Mouse (Mus musculus): Measurements from ENCODE around the gene Fdps.

Fdps gene

DNA sequence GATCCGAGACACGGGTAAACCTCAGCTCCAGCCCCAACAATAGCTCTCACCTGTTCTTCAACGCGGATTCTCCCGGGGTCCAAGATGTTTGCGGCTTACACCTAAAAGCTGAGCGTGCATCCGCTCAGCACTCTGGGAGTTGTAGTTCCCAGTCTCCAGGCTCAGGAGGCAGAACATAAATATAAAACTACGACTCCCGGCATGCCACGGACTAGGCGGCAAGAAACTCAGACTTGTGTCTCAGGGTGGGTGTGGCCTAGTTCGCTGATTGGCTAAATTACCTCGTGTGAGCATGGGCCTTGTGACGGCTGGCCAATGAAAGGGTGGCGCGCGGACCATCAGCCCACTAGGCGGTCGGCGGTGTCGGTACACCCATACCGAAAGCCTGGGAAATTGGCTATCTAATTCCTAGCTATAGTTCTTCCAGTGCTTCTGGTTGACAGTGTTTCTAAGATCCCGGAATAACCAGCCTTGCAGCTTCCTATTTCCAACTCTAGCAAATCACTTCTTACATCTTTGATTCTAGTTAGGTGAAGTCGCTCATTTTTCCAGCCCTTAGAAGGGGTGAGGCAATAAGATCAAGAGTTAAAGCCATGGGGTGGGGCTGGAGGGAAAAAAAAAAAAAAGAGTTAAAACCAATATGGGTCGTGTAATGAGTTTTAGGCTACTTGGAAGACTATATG, at the start of gene Fdps:
Fdps (minus strand) TSS at position 148 of the 683 bp plus-strand sequence.
- DNase-seq = peak; percentile 99

DNA sequence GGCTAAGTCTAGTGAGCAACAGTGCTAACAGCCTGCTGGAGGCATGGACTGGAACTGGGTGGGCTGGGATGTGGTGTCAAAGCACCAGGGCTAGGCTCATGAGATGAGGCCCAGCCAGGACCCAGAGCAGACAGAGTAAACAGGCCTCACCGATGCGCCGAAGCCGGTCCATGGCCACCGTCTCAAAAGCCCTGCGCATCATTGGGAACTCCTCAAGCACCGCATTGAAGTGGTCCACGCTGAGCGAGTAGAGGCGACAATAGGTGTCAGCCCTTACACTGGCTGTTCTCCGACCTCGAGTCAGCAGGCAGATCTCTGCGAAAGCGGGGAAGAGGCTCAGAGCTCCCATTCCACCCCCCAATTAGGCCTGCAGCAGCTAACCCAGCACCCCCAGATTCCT, 46.8 kb upstream of the Fdps start:
- DNase-seq = no peak

DNA sequence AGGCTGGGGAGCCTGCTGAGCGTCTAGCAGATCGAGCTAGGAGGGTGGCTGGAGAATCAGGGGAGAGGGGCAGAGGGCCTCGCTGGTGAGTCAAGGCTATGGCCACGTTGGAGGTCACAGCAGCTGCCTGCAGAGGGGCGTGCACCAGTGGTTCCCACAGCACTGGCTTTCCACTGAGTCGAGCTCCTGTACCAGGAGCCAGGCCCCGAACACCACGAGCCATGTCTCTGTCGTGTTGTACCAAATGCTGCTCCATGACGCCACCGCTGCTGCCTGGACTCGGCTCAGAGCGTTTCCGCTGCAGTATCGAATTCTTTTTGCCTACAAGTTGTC, 46.2 kb upstream of the Fdps start:
- DNase-seq = no peak

GRCm38 (mm10) chr3:89147101-89147978, 45.6 kb upstream of the Fdps start:
- DNase-seq = peak; percentile 72

DNA sequence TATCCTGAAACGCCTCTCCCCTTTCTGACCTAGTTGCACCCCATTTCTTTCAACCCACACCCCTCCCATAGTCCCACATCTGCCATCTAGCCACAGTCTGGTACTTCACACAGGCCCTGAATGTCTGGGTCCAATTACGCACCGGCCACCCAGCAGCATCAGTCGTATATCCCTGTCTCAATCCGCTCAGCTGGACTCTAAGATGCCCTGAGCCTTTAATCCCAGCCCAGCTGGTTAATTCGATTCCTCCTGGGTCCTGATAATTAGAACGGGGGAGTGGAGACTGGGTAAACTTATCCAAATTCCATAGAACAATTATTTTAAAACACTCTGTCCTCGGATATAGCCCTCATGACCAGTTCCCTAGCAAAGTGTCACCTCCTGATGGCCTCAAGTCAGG, 43.8 kb upstream of the Fdps start:
- DNase-seq = no peak

DNA sequence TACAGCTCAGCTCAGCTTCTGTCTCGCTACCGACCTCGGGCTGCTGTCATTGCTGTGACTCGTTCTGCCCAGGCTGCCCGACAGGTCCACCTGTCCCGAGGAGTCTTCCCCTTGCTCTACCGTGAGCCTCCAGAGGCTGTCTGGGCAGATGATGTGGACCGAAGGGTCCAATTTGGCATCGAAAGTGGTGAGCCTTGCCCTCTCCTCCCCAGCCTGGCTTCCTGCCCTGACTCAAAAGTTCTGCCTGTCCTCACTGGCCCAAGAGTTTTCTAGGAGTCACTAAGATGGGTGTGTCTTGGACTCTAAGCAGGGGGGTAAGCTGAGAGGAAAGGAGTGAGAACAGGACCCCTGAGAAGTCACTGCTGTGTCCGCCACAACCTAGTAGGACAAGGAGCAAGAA, 43.1 kb upstream of the Fdps start:
- peak; percentile 58 for DNase-seq

DNA sequence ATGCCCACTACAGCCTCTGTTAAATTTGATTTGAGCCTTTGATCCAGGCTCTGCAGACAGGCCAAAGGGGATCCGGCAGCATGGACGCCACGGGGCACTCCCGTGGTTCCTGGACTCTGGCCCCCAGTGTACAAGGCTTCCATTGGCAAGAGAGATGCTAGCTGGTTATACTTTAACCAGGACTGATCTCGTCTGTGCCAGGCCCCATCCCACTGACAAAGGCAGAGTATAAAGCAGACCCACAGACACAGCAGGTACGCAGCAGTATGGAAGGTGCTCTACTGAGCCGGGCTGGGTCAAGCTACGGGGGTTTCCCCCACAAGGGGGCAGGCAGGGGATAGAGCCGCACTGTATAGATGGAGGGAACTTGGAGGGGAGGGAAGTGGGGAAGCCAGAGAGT, 34.6 kb upstream of the Fdps start:
- peak; percentile 90 for DNase-seq

DNA sequence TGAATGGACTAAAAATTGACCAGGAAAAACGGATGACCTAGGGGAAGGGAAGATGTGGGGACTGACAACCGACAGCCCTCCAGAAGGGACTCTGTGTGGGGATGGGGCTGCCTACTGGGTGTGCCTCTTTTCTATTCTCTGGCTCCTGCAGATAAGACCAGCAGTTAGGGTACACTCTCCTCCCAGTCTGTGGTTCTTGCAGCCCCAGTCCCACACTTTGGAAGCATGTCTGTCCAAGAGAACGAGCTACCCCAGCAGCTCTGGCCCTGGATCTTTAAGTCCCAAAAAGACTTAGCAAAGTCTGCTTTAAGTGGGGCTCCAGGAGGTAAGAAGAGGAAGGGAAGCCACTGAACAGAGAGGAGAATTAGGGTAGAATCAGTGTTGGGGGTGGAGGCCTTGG, 34.2 kb upstream of the Fdps start, which contains the start of gene Pklr:
Pklr (plus strand) TSS at position 185 of the 400 bp plus-strand sequence.
- DNase-seq = no peak

DNA sequence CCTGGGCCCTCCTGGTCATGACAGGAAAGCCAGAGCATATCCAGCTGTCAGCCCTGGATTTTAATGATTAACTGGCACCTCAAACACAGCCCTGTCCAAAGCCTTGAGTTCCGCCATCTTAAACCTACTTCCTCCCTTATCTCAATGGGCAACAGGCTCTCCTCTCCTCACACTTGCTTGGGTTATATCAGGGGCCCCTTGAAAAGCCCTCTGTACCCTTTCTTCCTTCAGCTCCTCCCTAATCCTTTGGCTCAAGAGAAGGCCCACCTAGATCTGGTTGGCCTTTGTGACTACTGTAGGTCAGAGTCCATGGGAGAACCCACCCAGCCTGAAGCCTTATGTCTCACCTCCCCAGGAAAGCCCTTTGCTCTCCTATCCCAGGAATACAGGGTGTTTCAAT, 32.0 kb upstream of the Fdps start:
- no peak for DNase-seq

DNA sequence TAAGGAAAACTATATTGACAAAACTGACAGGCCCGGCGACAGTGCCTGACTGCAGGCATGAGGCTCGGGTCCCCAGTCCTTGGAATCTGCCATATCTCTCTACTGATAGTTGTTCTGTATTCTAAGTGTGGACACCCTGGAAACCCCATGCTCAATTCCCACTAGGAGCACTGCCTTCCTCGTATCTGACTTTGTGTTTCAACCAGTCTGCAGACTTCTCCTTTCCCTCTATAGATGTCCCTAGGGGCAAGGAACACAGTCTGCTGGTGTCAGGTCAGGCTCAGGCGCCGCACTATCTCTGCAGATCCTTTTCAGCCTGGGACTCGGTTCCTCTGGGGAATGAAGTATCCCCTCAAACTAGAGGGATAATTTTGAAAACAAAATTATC, 31.3 kb upstream of the Fdps start:
- no peak for DNase-seq

GRCm38 (mm10) chr3:89132285-89133062, 30.7 kb upstream of the Fdps start:
- no peak for DNase-seq

DNA sequence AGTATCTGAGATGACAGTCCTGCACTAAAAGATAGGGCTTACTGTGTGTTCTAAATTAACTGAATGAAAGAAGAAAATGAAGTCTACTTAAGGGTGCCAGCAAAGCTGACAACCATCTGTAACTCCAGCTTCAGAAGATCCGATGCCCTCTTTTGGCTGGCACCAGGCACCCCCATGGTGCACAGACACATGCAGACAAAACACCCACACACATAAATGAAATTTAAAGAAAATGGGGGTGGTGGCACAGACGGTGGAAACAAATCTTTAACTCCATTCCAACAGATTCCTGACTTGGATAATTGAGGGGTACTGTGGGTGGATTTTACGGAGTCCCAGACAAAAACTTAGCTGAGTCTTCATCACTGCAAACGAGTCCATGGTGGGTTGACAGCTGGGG, 30.1 kb upstream of the Fdps start:
- DNase-seq = no peak

- DNase-seq = no peak
These were observed 28.1 kb upstream of the Fdps start for GRCm38 (mm10) chr3:89129908-89130307.

DNA sequence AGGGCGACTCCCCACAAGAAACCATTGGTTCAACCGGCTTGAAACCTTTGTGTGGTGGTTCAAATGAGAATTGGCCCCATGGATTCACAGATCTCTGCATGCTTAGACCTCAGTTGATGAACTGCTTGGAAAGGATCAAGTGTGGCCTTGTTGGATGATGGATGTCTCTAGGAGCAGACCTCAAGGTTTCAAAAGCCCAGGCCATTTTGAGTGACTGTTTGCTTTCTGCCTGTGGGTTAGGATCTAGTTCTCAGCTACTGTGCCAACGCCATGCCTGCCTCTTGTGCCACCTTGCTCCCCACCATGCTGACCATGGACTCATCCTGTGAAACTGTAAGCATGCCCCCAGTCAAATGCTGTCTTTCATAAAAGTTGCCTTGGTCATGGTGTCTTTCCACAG, 24.2 kb upstream of the Fdps start:
- no peak for DNase-seq

DNA sequence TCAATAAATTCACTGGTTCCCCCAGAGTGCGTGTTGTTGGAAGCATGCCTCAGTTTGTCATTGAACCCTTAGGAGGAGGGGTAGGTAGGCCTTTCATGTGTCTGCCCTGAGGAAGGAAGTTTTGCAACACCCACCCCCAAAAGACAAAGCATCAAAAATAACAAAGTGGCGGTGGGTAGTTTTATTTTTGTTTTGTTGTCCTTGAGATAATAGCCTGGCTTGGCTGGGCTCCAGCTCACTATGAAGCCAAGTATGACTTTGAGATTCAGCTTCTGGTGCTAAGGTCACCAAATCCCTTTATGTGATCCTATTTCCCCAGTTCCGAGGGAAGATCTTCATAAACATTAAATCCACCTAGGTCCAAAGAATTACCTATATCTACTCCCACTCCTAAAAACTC, 22.5 kb upstream of the Fdps start:
- no peak for DNase-seq

DNA sequence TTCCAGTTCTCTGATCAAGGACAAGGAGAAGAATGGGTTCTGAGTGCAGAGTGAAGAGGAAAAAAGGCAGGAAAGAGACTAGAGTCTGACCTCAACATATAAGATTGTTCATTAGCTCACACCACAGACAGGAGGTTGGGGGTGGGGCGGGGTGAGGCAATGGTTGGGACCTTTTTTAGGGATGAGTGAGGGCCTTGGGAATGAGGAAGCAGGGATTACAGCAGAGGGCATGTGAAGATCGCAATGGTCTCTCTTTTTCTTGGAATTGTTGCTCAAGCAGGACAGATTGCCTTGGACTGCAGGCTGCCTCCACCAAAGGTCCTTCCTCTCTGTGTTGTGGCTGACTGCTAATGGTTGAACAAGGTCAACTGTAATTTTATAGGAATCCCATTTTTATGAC, 21.6 kb upstream of the Fdps start:
- DNase-seq = no peak

DNA sequence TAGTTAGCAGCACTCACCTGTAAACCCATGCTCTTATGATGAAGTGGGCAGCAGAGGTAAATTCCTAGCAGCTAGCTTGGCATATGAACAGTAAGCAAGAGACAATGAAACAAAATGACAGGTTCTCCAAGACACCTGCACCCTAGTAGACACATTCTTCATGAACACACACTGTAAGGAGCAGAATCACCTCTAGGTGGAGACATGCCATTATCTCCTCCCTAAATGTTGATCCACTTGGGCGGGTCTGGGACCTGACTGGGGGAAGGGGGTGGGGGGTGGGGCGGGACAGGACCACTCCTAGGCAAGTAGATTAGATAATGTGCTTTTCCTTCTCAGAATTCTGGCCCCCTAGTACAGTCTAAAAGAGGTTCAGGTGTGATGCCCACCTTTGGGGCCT, 13.8 kb upstream of the Fdps start:
- no peak for DNase-seq

DNA sequence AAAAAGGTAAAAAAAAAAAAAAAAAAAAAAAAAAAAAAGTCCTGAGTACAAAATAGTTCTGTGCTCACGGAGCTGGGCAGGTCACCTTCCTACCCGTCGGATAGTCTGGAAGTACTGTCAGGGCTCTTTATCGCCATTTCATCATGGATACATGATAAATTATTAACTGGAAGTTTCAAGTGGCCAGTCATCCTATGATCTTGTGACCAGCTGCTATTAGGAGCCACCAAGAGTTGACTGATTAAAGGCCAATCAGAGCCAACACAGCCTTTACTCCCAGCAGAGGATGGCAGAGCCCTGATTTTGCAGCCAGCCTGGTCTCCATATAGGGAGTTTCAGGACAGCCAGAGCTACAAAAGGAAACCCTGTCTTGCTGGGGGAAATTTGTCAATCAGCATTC, 11.3 kb upstream of the Fdps start:
- peak; percentile 63 for DNase-seq

DNA sequence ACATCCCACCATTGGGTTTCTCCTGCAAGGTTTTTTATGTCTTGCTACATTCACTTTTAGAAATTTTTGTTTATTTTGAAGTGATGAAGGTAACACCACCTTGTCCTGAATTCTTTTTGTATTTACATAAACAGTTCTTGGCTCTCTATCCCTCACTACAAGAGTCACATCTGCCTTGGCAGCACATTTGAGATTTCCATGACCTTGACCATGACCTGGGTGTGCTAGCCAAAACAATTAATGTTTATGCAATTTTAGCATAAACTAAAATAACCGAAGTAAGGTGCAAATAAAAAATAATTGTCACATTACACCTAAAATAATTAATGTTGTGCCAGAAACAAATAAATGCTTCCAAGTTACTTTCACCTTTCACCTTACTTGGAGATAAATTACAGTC, 6.4 kb upstream of the Fdps start:
- DNase-seq = no peak

DNA sequence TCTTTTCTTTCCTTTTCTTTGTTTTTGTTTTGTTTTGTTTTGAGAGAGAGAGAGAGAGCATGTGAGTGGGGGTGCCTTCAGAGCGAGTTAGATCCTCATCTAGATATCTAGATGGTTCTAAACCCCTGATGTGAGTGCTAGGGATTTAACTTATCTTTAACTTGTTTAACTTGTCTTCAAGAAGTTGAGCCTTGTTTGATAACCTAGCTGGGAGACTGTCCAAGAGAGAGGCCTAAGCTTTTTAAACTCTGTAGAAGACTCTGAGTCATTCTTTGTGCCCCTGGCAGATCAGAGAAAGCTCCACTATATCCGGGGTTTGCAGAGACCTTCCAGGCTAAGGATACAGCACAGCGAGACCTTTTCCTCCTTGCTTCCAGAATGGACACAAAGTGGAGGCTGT, 5.8 kb upstream of the Fdps start:
- no peak for DNase-seq

GRCm38 (mm10) chr3:89106881-89107280, 5.1 kb upstream of the Fdps start:
- DNase-seq = no peak

GRCm38 (mm10) chr3:89103291-89103595, 1.5 kb upstream of the Fdps start:
- no peak for DNase-seq

- DNase-seq = no peak
These were observed 934 bp upstream of the Fdps start for GRCm38 (mm10) chr3:89102495-89103290.

Measured in kidney, adult 11 months (tissue).